Mouse (Mus musculus) ES-E14 (cell line): ENCODE results near the gene Mrpl44. TPM values are rescaled to one million over a fixed set of nuclear protein-coding genes. Genes with fewer than 3 reads are reported as not detected.

Source experiments
- DNase-seq: peaks from one replicate; pipeline ENCODE4 v3.0.0-alpha.2; 2013; ENCODE audit warnings: low read depth, low spot score
- H3K27ac ChIP-seq: 2 replicates; pipeline ENCODE4 v1.5.1; 2012; ENCODE audit warnings: low read depth, mild to moderate bottlenecking, low read length, moderate library complexity, mixed read lengths; ENCODE audit not compliant: poor library complexity, insufficient read depth, severe bottlenecking
- H3K36me3 ChIP-seq: 2 replicates; pipeline ENCODE4 v1.6.1; 2012; ENCODE audit warnings: mild to moderate bottlenecking, low read length, moderate library complexity, mixed read lengths; ENCODE audit not compliant: control insufficient read depth, poor library complexity, insufficient read depth, severe bottlenecking
- H3K4me1 ChIP-seq, 2 experiments: fragments of 150-350 bp in 1 of 2; sonication (generic) in 1 of 2; 2 replicates each; pipeline ENCODE4 v1.6.1; 2012; ENCODE audit warnings: low read length in 2 of 2, mild to moderate bottlenecking in 1 of 2, mixed read lengths in 1 of 2; ENCODE audit not compliant: control insufficient read depth in 2 of 2, insufficient read depth in 2 of 2, poor library complexity in 1 of 2
- H3K4me3 ChIP-seq, 2 experiments: fragments of 150-350 bp in 1 of 2; sonication (generic) in 1 of 2; 2 replicates each; pipeline ENCODE4 v1.5.1; 2012; ENCODE audit warnings: low read length in 2 of 2, low read depth in 1 of 2, mild to moderate bottlenecking in 1 of 2, mixed read lengths in 1 of 2; ENCODE audit not compliant: insufficient read depth in 1 of 2, poor library complexity in 1 of 2, severe bottlenecking in 1 of 2
- H3K9ac ChIP-seq: 2 replicates; pipeline ENCODE4 v1.6.1; 2012; ENCODE audit warnings: low read depth, mild to moderate bottlenecking, low read length, mixed read lengths; ENCODE audit not compliant: poor library complexity, insufficient read depth, severe bottlenecking
- H3K9me3 ChIP-seq: fragments of 150-350 bp; sonication (generic); 2 replicates; pipeline ENCODE4 v1.6.1; 2012; ENCODE audit warnings: low read depth, mild to moderate bottlenecking, low read length; ENCODE audit not compliant: control insufficient read depth, insufficient read depth
- CHD2 ChIP-seq: IDR thresholded peaks from 2 replicates; pipeline ENCODE4 v1.6.1; 2014; ENCODE audit warnings: mild to moderate bottlenecking, low read depth, low read length, inconsistent platforms
- HCFC1 ChIP-seq: IDR thresholded peaks from 2 replicates; pipeline ENCODE4 v1.6.1; 2012; ENCODE audit warnings: low read length, inconsistent platforms, borderline replicate concordance; ENCODE audit not compliant: insufficient read depth
- MAFK ChIP-seq: IDR thresholded peaks from 2 replicates; pipeline ENCODE4 v1.6.1; 2014; ENCODE audit warnings: mild to moderate bottlenecking, low read depth, low read length, inconsistent platforms; ENCODE audit not compliant: insufficient read depth
- ZC3H11A ChIP-seq: IDR thresholded peaks from 2 replicates; pipeline ENCODE4 v1.6.1; 2012; ENCODE audit warnings: low read depth, mild to moderate bottlenecking, inconsistent platforms, low read length, borderline replicate concordance
- ZNF384 ChIP-seq: IDR thresholded peaks from 2 replicates; pipeline ENCODE4 v1.6.1; 2012; ENCODE audit warnings: low read depth, low read length, inconsistent platforms
- in situ Hi-C, 2 experiments: fragments of 600-800 bp; cut with MboI; formaldehyde crosslinking; loops; one replicate each; pipeline ENCODE4 v1.15.1; 2025; ENCODE audit warnings: low sequenced_read_pairs in 2 of 2, inconsistent platforms in 1 of 2; ENCODE audit not compliant: unreplicated experiment in 2 of 2
- total RNA-seq: library from RNA; depleted of rRNA; stranded (reverse); fragments of 300-350 nt; gene quantifications from 2 replicates; pipeline ENCODE4 v1.2.3, GENCODE M21; 2012

Gene Mrpl44
- total RNA-seq, 1 experiment = 43.1 TPM

DNA sequence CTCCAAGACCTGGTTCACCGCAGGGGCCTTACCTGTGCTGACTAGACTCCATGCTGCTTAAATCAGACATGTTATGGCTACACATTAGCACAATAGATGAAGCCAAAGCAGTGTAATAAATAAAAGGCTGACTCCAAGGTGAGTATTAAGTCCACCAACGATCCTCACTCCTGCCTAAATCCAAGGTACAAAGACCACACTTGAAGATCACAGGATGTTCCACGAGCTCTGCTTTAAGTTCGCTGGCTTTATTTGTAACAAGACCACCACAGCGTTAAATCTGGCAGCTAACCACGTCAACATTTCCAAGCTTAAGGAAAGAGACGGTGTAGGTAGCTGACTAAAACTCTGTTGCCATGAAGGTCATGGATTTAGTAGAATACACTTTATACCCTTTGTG is 32.9 kb upstream of the Mrpl44 start:
- Histone ChIP-seq H3K4me1 (no peaks in the 10 kb centered on the region), H3K27ac (no peak overlapping the region), H3K9me3 (no peaks in the 10 kb centered on the region), H3K9ac (no peak overlapping the region), H3K4me3 (no peak overlapping the region), H3K36me3 (peaks cover 8% of the 10 kb centered on the region)
- TF ChIP-seq CHD2 = no peak
- no peak for TF ChIP-seq ZNF384
- no peak for TF ChIP-seq MAFK
- no peak for TF ChIP-seq HCFC1
- no peak for TF ChIP-seq ZC3H11A
- in situ Hi-C loops = no loop called here
- no peak for DNase-seq

DNA sequence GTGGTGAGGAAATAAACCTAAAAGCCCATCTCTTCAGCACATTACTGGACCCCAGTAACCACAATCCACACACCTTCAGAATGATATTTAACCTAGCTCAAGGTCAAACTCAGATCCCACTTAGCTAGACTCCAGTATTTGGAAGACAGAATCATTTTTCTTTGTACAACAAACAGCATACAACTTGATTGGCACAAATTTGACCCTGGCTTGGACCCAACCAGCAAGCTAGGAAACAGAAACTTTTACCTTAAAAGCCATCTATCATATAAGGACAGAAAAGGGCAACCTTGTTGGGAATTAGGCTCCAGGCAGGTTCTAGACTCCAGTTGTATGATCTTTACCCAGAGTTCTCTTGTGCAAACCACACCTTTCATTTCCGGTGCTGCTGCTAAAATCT is 32.4 kb upstream of the Mrpl44 start:
- Histone ChIP-seq H3K36me3 (peaks cover 8% of the 10 kb centered on the region), H3K9ac (no peak overlapping the region), H3K9me3 (no peaks in the 10 kb centered on the region), H3K4me3 (no peak overlapping the region), H3K27ac (no peak overlapping the region), H3K4me1 (no peaks in the 10 kb centered on the region)
- in situ Hi-C loops = no loop called here
- no peak for DNase-seq
- TF ChIP-seq HCFC1 = no peak
- no peak for TF ChIP-seq CHD2
- no peak for TF ChIP-seq ZNF384

DNA sequence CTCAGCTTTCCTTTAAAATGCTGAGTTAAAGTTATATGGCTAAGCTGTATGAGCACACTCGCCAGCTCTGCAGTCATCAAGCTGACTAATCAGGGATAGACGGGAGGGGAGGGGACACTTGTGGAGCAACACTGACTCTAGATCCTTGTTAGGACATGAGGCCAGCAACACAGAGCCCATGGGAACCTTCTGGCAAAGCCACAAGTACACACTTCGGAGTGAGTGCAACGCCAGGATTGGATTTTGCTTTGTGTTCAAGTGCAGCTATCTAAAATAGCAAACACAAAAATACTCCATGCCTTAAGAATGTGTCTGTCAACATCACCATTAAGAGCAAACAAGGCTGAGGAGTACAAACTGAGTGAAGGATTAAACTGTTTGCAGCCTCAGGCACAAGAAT is 29.8 kb upstream of the Mrpl44 start:
- no peak for DNase-seq
- no peak overlapping the region for H3K27ac ChIP-seq
- in situ Hi-C loops = no loop called here
- no peak overlapping the region for H3K9ac ChIP-seq
- no peak overlapping the region for H3K4me3 ChIP-seq
- TF ChIP-seq ZNF384 (no peak), HCFC1 (no peak), ZC3H11A (no peak), CHD2 (no peak), MAFK (no peak)
- no peaks in the 10 kb centered on the region for H3K9me3 ChIP-seq
- H3K36me3 ChIP-seq = 0 out of 2 replicates have a peak, but pooled peaks cover 1% of the 10 kb centered on the region
- H3K4me1 ChIP-seq = no peaks in the 10 kb centered on the region

DNA sequence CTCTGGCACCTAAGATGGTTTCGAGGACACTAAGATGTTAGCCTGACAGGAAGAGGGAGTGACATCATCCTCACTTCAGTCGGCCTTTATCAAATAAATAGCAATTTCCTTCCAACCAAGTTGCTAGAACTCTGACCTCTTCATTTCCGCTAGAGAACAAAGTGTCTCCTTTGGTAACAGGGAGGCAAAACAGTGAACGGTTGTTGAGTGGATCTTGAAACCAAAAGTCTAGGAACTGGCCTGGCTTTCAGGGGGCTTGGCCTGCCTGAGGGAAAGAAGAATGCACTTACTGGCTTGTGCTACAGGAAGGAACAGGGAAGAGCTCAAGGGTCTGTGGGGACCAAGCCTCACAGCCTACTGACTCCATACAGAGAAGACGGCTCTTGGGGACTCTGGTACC is 24.6 kb upstream of the Mrpl44 start:
- in situ Hi-C loops = no loop called here
- no peak for DNase-seq

DNA sequence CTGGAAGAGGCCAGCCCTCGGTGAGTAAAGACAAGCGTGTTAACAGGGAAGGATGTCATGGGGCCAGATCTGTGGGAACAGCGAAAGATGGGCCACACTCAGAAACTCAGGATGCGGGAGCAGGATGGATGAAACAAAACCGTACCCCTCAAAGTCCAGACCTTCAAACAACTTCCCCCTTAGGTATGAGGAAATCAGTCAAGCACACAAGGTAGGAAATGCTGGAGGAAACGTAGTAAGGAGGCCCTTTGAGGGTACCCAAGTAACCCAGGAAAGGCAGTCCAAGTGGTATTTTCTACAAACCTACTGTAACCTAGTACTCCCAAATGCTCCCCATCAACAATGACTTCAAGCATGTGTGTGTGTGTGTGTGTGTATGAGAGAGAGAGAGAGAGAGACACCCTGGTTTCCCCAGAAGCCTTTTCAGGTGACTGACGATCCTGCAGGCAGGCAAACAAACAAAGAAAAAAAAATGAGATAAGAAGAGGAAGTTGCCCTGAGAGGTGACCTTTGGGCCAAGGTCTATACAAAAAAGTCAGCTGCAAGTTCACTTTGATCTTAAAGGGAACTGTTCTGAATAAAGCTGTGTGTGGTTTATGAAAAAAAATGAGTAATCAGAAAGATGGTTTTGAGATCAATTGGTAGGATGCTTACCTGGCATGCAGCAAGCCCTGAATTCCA is 23.7 kb upstream of the Mrpl44 start:
- Histone ChIP-seq H3K9ac (no peak overlapping the region), H3K27ac (no peak overlapping the region), H3K4me3 (no peak overlapping the region), H3K36me3 (no peaks in the 10 kb centered on the region; the same call in 1 of the 2 replicates), H3K9me3 (no peaks in the 10 kb centered on the region), H3K4me1 (no peaks in the 10 kb centered on the region)
- in situ Hi-C loops = no loop called here
- no peak for TF ChIP-seq HCFC1
- TF ChIP-seq ZC3H11A = no peak
- TF ChIP-seq MAFK = no peak
- no peak for TF ChIP-seq CHD2
- TF ChIP-seq ZNF384 = no peak
- DNase-seq = no peak

More for the DNA sequence above, 24.6 kb upstream of the Mrpl44 start:
- Histone ChIP-seq H3K9me3 (no peaks in the 10 kb centered on the region), H3K9ac (no peak overlapping the region), H3K27ac (no peak overlapping the region), H3K4me1 (no peaks in the 10 kb centered on the region), H3K36me3 (no peaks in the 10 kb centered on the region; the same call in 1 of the 2 replicates), H3K4me3 (no peak overlapping the region)
- TF ChIP-seq ZC3H11A (no peak), MAFK (no peak), CHD2 (no peak), ZNF384 (no peak)
